Mouse (Mus musculus) ES-E14 (cell line): ENCODE results near the gene Eif1b. TPM values are rescaled to one million over a fixed set of nuclear protein-coding genes. Genes with fewer than 3 reads are reported as not detected.

ENCODE experiments used
- DNase-seq: peaks from one replicate; pipeline ENCODE4 v3.0.0-alpha.2; 2013; ENCODE audit warnings: low read depth, low spot score
- H3K27ac ChIP-seq: 2 replicates; pipeline ENCODE4 v1.5.1; 2012; ENCODE audit warnings: low read depth, mild to moderate bottlenecking, low read length, moderate library complexity, mixed read lengths; ENCODE audit not compliant: poor library complexity, insufficient read depth, severe bottlenecking
- H3K36me3 ChIP-seq: 2 replicates; pipeline ENCODE4 v1.6.1; 2012; ENCODE audit warnings: mild to moderate bottlenecking, low read length, moderate library complexity, mixed read lengths; ENCODE audit not compliant: control insufficient read depth, poor library complexity, insufficient read depth, severe bottlenecking
- H3K4me1 ChIP-seq, 2 experiments: fragments of 150-350 bp in 1 of 2; sonication (generic) in 1 of 2; 2 replicates each; pipeline ENCODE4 v1.6.1; 2012; ENCODE audit warnings: low read length in 2 of 2, mild to moderate bottlenecking in 1 of 2, mixed read lengths in 1 of 2; ENCODE audit not compliant: control insufficient read depth in 2 of 2, insufficient read depth in 2 of 2, poor library complexity in 1 of 2
- H3K4me3 ChIP-seq, 2 experiments: fragments of 150-350 bp in 1 of 2; sonication (generic) in 1 of 2; 2 replicates each; pipeline ENCODE4 v1.5.1; 2012; ENCODE audit warnings: low read length in 2 of 2, low read depth in 1 of 2, mild to moderate bottlenecking in 1 of 2, mixed read lengths in 1 of 2; ENCODE audit not compliant: insufficient read depth in 1 of 2, poor library complexity in 1 of 2, severe bottlenecking in 1 of 2
- H3K9ac ChIP-seq: 2 replicates; pipeline ENCODE4 v1.6.1; 2012; ENCODE audit warnings: low read depth, mild to moderate bottlenecking, low read length, mixed read lengths; ENCODE audit not compliant: poor library complexity, insufficient read depth, severe bottlenecking
- H3K9me3 ChIP-seq: fragments of 150-350 bp; sonication (generic); 2 replicates; pipeline ENCODE4 v1.6.1; 2012; ENCODE audit warnings: low read depth, mild to moderate bottlenecking, low read length; ENCODE audit not compliant: control insufficient read depth, insufficient read depth
- CHD2 ChIP-seq: IDR thresholded peaks from 2 replicates; pipeline ENCODE4 v1.6.1; 2014; ENCODE audit warnings: mild to moderate bottlenecking, low read depth, low read length, inconsistent platforms
- HCFC1 ChIP-seq: IDR thresholded peaks from 2 replicates; pipeline ENCODE4 v1.6.1; 2012; ENCODE audit warnings: low read length, inconsistent platforms, borderline replicate concordance; ENCODE audit not compliant: insufficient read depth
- MAFK ChIP-seq: IDR thresholded peaks from 2 replicates; pipeline ENCODE4 v1.6.1; 2014; ENCODE audit warnings: mild to moderate bottlenecking, low read depth, low read length, inconsistent platforms; ENCODE audit not compliant: insufficient read depth
- ZC3H11A ChIP-seq: IDR thresholded peaks from 2 replicates; pipeline ENCODE4 v1.6.1; 2012; ENCODE audit warnings: low read depth, mild to moderate bottlenecking, inconsistent platforms, low read length, borderline replicate concordance
- ZNF384 ChIP-seq: IDR thresholded peaks from 2 replicates; pipeline ENCODE4 v1.6.1; 2012; ENCODE audit warnings: low read depth, low read length, inconsistent platforms
- in situ Hi-C, 2 experiments: fragments of 600-800 bp; cut with MboI; formaldehyde crosslinking; loops; one replicate each; pipeline ENCODE4 v1.15.1; 2025; ENCODE audit warnings: low sequenced_read_pairs in 2 of 2, inconsistent platforms in 1 of 2; ENCODE audit not compliant: unreplicated experiment in 2 of 2
- total RNA-seq: library from RNA; depleted of rRNA; stranded (reverse); fragments of 300-350 nt; gene quantifications from 2 replicates; pipeline ENCODE4 v1.2.3, GENCODE M21; 2012

The Eif1b gene
- total RNA-seq, 1 experiment: 24.3 TPM

DNA sequence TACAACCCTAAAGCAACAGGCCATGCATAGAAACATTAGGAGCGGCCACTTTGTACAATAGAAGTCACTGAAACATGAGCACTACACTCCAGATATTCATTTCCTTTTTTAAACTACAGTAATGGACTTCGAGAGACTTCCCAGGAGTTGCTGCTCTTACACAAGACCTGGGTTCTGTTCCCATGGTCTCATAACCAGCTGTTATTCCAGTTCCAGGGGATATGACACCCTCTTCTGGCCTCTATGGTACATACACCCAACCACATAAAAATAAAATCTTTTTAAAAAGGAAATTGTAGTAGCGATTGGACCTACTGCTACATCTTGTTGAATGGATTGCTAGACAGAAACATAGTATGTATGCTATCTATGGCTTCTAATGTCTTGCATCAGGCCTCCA lies 523 bp upstream of the Eif1b start:
- Histone ChIP-seq H3K9ac (no peak overlapping the region), H3K9me3 (no peaks in the 10 kb centered on the region), H3K4me3 (peak overlapping the region; percentile 72 to 88; a peak in 3 of 4 replicates), H3K36me3 (peaks cover 14% of the 10 kb centered on the region; the same call in 1 of the 2 replicates), H3K4me1 (no peaks in the 10 kb centered on the region; a peak in 1 of 4 replicates), H3K27ac (no peak overlapping the region)
- no peak for DNase-seq
- in situ Hi-C loops: no loop called here
- TF ChIP-seq ZC3H11A (no peak), ZNF384 (no peak), CHD2 (no peak), MAFK (no peak), HCFC1 (no peak)

- Histone ChIP-seq H3K4me3 (peak overlapping the region; percentile 72 to 88), H3K36me3 (peaks cover 14% of the 10 kb centered on the region; the same call in 1 of the 2 replicates), H3K9me3 (no peaks in the 10 kb centered on the region), H3K4me1 (no peaks in the 10 kb centered on the region; a peak in 1 of 4 replicates), H3K9ac (peak overlapping the region; percentile 78), H3K27ac (0 out of 2 replicates have a peak overlapping the region, but pooled peaks have one; percentile 1)
- no peak for DNase-seq
- TF ChIP-seq ZNF384: no peak
- peak; percentile 72; the same call in 1 of the 2 replicates for TF ChIP-seq HCFC1
- in situ Hi-C loops: no loop called here
Measured at GRCm38 (mm10) chr9:120492400-120493351, 644 bp downstream of the Eif1b start.

- DNase-seq: no peak
- no peak overlapping the region for H3K9ac ChIP-seq
- in situ Hi-C loops: no loop called here
- H3K4me3 ChIP-seq: peak overlapping the region in 1 of 2 experiments; percentile 88; a peak in 1 of 4 replicates
- peaks cover 14% of the 10 kb centered on the region; the same call in 1 of the 2 replicates for H3K36me3 ChIP-seq
- no peak overlapping the region for H3K27ac ChIP-seq
- H3K4me1 ChIP-seq: no peaks in the 10 kb centered on the region; a peak in 1 of 4 replicates
- TF ChIP-seq ZC3H11A (no peak), CHD2 (no peak), HCFC1 (no peak), MAFK (no peak), ZNF384 (no peak)
- H3K9me3 ChIP-seq: no peaks in the 10 kb centered on the region
Measured at GRCm38 (mm10) chr9:120493781-120494180, 1.7 kb downstream of the Eif1b start.

GRCm38 (mm10) chr9:120496691-120497090 lies 4.7 kb downstream of the Eif1b start:
- H3K36me3 ChIP-seq: peaks cover 14% of the 10 kb centered on the region; the same call in 1 of the 2 replicates
- TF ChIP-seq ZC3H11A: peak; percentile 93
- TF ChIP-seq HCFC1: no peak
- H3K9ac ChIP-seq: no peak overlapping the region
- H3K4me1 ChIP-seq: no peaks in the 10 kb centered on the region; a peak in 1 of 4 replicates
- H3K4me3 ChIP-seq: no peak overlapping the region
- peak; percentile 46 for DNase-seq
- no peak overlapping the region for H3K27ac ChIP-seq
- H3K9me3 ChIP-seq: no peaks in the 10 kb centered on the region
- in situ Hi-C loops: no loop called here
